Mouse (Mus musculus): ENCODE results near the gene Stag1. TPM values are rescaled to one million over a fixed set of nuclear protein-coding genes. Genes with fewer than 3 reads are reported as not detected.

Stag1 gene
- polyA plus RNA-seq, 1 experiment: 0.56 TPM

GRCm38 (mm10) chr9:100654104-100654503 lies 56.5 kb downstream of the Stag1 start:
- TF ChIP-seq GATA1 (IDR thresholded peaks at IDR 0.05; ENCODE audit: low read length) (no peak), TAL1 (IDR thresholded peaks at IDR 0.05; ENCODE audit: low read length) (no peak)
- Histone ChIP-seq H3K36me3 (ENCODE audit: control insufficient read depth) (peaks cover 11% of the 10 kb centered on the region), H3K9me3 (ENCODE audit: control insufficient read depth, low read length) (no peaks in the 10 kb centered on the region), H3K27me3 (ENCODE audit: control insufficient read depth) (no peaks in the 10 kb centered on the region), H3K4me1 (ENCODE audit: control insufficient read depth) (peaks cover 14% of the 10 kb centered on the region), H3K4me3 (replicated peaks) (no peak overlapping the region)

DNA sequence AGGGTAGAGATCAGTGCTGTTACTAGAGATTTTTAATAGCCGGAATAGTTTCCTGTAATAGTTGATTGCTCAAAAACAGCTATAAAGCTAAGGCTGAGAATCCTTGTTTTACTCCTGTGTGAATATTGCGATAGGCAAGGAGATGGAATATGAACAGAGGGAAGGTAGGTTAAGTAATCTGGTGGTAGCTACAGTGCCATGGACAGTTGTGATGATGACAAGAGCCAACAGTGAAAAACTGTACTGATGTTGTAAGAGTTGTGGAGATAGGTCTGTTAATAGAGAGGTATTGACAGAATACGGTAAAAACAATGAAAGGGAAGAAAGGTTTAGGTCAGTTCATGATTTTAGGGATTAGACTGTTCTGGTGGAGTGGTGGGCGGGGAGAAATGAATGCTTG lies 58.5 kb downstream of the Stag1 start:
- H3K4me1 ChIP-seq (ENCODE audit: control insufficient read depth): peaks cover 12% of the 10 kb centered on the region
- H3K36me3 ChIP-seq (ENCODE audit: control insufficient read depth): peaks cover 12% of the 10 kb centered on the region
- no peak for TF ChIP-seq TAL1 (IDR thresholded peaks at IDR 0.05; ENCODE audit: low read length)
- no peak for TF ChIP-seq GATA1 (IDR thresholded peaks at IDR 0.05; ENCODE audit: low read length)

DNA sequence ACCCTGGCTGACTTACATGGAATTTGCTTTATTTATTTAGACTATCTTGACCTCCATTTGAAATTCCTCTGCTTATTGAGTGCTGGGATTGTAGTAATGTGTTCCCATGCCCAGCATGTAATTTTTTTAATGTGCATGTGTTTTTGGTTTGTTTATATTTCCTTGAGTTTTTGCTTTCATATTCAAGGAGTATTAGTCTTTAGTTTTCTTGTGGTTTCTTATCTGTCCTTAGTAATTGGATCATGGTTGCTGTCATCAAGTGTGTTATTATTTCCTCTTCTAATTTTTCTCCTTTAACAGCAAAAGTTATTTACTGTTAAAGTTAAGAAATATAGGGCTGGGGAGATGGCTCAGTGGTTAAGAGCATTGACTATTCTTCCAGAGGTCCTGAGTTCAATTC lies 63.0 kb downstream of the Stag1 start:
- H3K4me3 ChIP-seq (replicated peaks): no peak overlapping the region
- TF ChIP-seq TAL1 (IDR thresholded peaks at IDR 0.05; ENCODE audit: low read length): no peak

More for the DNA sequence above, 58.5 kb downstream of the Stag1 start:
- Histone ChIP-seq H3K27me3 (ENCODE audit: control insufficient read depth) (no peaks in the 10 kb centered on the region), H3K4me3 (replicated peaks) (no peak overlapping the region), H3K9me3 (ENCODE audit: control insufficient read depth, low read length) (peaks cover 1% of the 10 kb centered on the region)

DNA sequence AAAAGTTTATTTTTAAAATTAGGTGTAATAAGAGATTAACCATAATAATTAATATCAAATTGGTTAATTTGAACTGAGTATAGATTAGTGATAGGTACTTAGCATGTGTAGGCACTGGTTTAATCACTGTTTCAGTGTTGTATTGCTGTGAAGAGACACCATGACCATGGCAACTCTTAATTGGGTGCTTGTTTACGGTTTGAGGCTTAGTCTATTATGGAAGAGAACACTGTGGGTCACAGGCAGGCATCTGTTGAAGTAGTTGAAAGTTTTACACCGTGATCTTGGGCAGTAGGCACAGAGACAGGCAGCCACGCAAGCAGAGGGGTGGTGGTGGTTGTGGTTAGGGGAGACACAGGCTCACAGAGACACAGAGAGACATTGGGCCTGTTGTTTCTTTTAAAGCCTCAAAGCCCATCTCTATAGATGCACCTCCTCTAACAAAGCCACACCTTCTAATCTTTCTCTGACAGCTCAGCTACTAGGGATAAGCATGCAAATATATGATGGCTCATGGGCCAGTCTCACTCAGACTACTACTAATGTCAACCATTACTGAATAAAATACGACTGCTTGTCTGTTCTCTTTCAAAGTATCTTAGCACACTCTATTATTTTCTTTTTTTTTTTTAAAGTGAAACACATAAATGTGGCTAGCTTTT lies 66.0 kb downstream of the Stag1 start:
- H3K9me3 ChIP-seq (ENCODE audit: control insufficient read depth, low read length): peaks cover 5% of the 10 kb centered on the region
- H3K4me1 ChIP-seq (ENCODE audit: control insufficient read depth): peaks cover 27% of the 10 kb centered on the region
- peaks cover 8% of the 10 kb centered on the region for H3K36me3 ChIP-seq (ENCODE audit: control insufficient read depth)
- peak overlapping the region; percentile 1 for H3K4me3 ChIP-seq (replicated peaks)
- H3K27me3 ChIP-seq (ENCODE audit: control insufficient read depth): no peaks in the 10 kb centered on the region
- TF ChIP-seq TAL1 (IDR thresholded peaks at IDR 0.05; ENCODE audit: low read length) (no peak), GATA1 (IDR thresholded peaks at IDR 0.05; ENCODE audit: low read length) (no peak)

More for the DNA sequence above, 63.0 kb downstream of the Stag1 start:
- Histone ChIP-seq H3K36me3 (ENCODE audit: control insufficient read depth) (peaks cover 8% of the 10 kb centered on the region), H3K4me1 (ENCODE audit: control insufficient read depth) (peaks cover 31% of the 10 kb centered on the region), H3K27me3 (ENCODE audit: control insufficient read depth) (no peaks in the 10 kb centered on the region), H3K9me3 (ENCODE audit: control insufficient read depth, low read length) (peaks cover 5% of the 10 kb centered on the region)

GRCm38 (mm10) chr9:100670151-100670550 lies 72.6 kb downstream of the Stag1 start:
- H3K9me3 ChIP-seq (ENCODE audit: control insufficient read depth, low read length): no peaks in the 10 kb centered on the region
- H3K36me3 ChIP-seq (ENCODE audit: control insufficient read depth): peaks cover 3% of the 10 kb centered on the region
- no peak overlapping the region for H3K4me3 ChIP-seq (replicated peaks)
- no peak for TF ChIP-seq GATA1 (IDR thresholded peaks at IDR 0.05; ENCODE audit: low read length)
- TF ChIP-seq TAL1 (IDR thresholded peaks at IDR 0.05; ENCODE audit: low read length): no peak
- no peaks in the 10 kb centered on the region for H3K27me3 ChIP-seq (ENCODE audit: control insufficient read depth)
- H3K4me1 ChIP-seq (ENCODE audit: control insufficient read depth): peaks cover 5% of the 10 kb centered on the region

- Histone ChIP-seq H3K36me3 (ENCODE audit: control insufficient read depth) (peaks cover 3% of the 10 kb centered on the region; the same call in 1 of the 2 replicates), H3K9me3 (ENCODE audit: control insufficient read depth, low read length) (no peaks in the 10 kb centered on the region), H3K4me3 (replicated peaks) (no peak overlapping the region), H3K27me3 (ENCODE audit: control insufficient read depth) (no peaks in the 10 kb centered on the region), H3K4me1 (ENCODE audit: control insufficient read depth) (peaks cover 16% of the 10 kb centered on the region)
- TF ChIP-seq GATA1 (IDR thresholded peaks at IDR 0.05; ENCODE audit: low read length) (no peak), TAL1 (IDR thresholded peaks at IDR 0.05; ENCODE audit: low read length) (no peak)
Measured at GRCm38 (mm10) chr9:100679036-100679435, 81.4 kb downstream of the Stag1 start.

GRCm38 (mm10) chr9:100682285-100682684 lies 84.7 kb downstream of the Stag1 start:
- Histone ChIP-seq H3K4me1 (ENCODE audit: control insufficient read depth) (peaks cover 12% of the 10 kb centered on the region), H3K4me3 (replicated peaks) (no peak overlapping the region), H3K9me3 (ENCODE audit: control insufficient read depth, low read length) (no peaks in the 10 kb centered on the region), H3K27me3 (ENCODE audit: control insufficient read depth) (no peaks in the 10 kb centered on the region), H3K36me3 (ENCODE audit: control insufficient read depth) (peaks cover 3% of the 10 kb centered on the region; the same call in 1 of the 2 replicates)
- TF ChIP-seq GATA1 (IDR thresholded peaks at IDR 0.05; ENCODE audit: low read length) (no peak), TAL1 (IDR thresholded peaks at IDR 0.05; ENCODE audit: low read length) (no peak)

- no peaks in the 10 kb centered on the region for H3K9me3 ChIP-seq (ENCODE audit: control insufficient read depth, low read length)
- no peak overlapping the region for H3K4me3 ChIP-seq (replicated peaks)
- no peaks in the 10 kb centered on the region for H3K36me3 ChIP-seq (ENCODE audit: control insufficient read depth)
- peaks cover 4% of the 10 kb centered on the region for H3K4me1 ChIP-seq (ENCODE audit: control insufficient read depth)
- H3K27me3 ChIP-seq (ENCODE audit: control insufficient read depth): no peaks in the 10 kb centered on the region
- no peak for TF ChIP-seq TAL1 (IDR thresholded peaks at IDR 0.05; ENCODE audit: low read length)
- no peak for TF ChIP-seq GATA1 (IDR thresholded peaks at IDR 0.05; ENCODE audit: low read length)
Measured at GRCm38 (mm10) chr9:100685769-100686487, 88.3 kb downstream of the Stag1 start.

- TF ChIP-seq GATA1 (IDR thresholded peaks at IDR 0.05; ENCODE audit: low read length) (no peak), TAL1 (IDR thresholded peaks at IDR 0.05; ENCODE audit: low read length) (no peak)
- Histone ChIP-seq H3K4me1 (ENCODE audit: control insufficient read depth) (peaks cover 31% of the 10 kb centered on the region), H3K4me3 (replicated peaks) (no peak overlapping the region), H3K27me3 (ENCODE audit: control insufficient read depth) (no peaks in the 10 kb centered on the region), H3K9me3 (ENCODE audit: control insufficient read depth, low read length) (no peaks in the 10 kb centered on the region), H3K36me3 (ENCODE audit: control insufficient read depth) (no peaks in the 10 kb centered on the region)
Measured at GRCm38 (mm10) chr9:100689765-100690316, 92.2 kb downstream of the Stag1 start.
